Mouse (Mus musculus) stomach, embryonic 16.5 days (tissue): Measurements from ENCODE around the gene Dcaf11. TPM values are rescaled to one million over a fixed set of nuclear protein-coding genes. Genes with fewer than 3 reads are reported as not detected.

Experiments used
- ATAC-seq: fragments of 200-750 bp; cut with Nextera tagmentation; 2 replicates; pipeline ENCODE4 v1.8.0; 2017; ENCODE audit warnings: moderate number of reproducible peaks, moderate TSS enrichment; ENCODE audit not compliant: insufficient read depth, low FRiP score
- H3K27ac ChIP-seq: fragments of 300-500 bp; sonication (generic); 2 replicates; pipeline ENCODE4 v1.5.1; 2014; ENCODE audit warnings: low read length
- H3K27me3 ChIP-seq: fragments of 300-500 bp; sonication (generic); 2 replicates; pipeline ENCODE4 v1.6.1; 2014; ENCODE audit warnings: low read length, control low read depth, mixed read lengths; ENCODE audit not compliant: control insufficient read depth, insufficient read depth
- H3K36me3 ChIP-seq: fragments of 300-500 bp; sonication (generic); 2 replicates; pipeline ENCODE4 v1.6.1; 2014; ENCODE audit warnings: low read length; ENCODE audit not compliant: control insufficient read depth, insufficient read depth
- H3K4me1 ChIP-seq: fragments of 300-500 bp; sonication (generic); 2 replicates; pipeline ENCODE4 v1.6.1; 2014; ENCODE audit warnings: low read length, control low read depth, mixed read lengths; ENCODE audit not compliant: control insufficient read depth, insufficient read depth
- H3K4me2 ChIP-seq: fragments of 300-500 bp; sonication (generic); 2 replicates; pipeline ENCODE4 v1.6.1; 2014; ENCODE audit warnings: low read depth, low read length, mixed read lengths
- H3K4me3 ChIP-seq: fragments of 300-500 bp; sonication (generic); replicated peaks from 2 replicates; pipeline ENCODE4 v1.5.1; 2014; ENCODE audit warnings: mild to moderate bottlenecking, low read length
- H3K9ac ChIP-seq: fragments of 300-500 bp; sonication (generic); 2 replicates; pipeline ENCODE4 v1.6.1; 2014; ENCODE audit warnings: low read length
- H3K9me3 ChIP-seq: fragments of 300-500 bp; sonication (generic); replicated peaks from 2 replicates; pipeline ENCODE4 v1.6.1; 2016; ENCODE audit warnings: low read length, control low read depth; ENCODE audit not compliant: control insufficient read depth
- WGBS: fragments of 180-500 bp; shearing (Covaris S2); extraction: QIAGEN DNeasy Blood & Tissue Kit; methylation state at CpG from one replicate; pipeline ENCODE4 v1.1.7; 2014; 5-methylcytosine and 5-hydroxymethylcytosine counted together
- polyA plus RNA-seq: library from polyadenylated mRNA; unstranded; fragments of >200 nt; fragmentation: Nextera tagmentation; extraction: Ambion mirVana; gene quantifications from 2 replicates; pipeline ENCODE4 v1.2.1, GENCODE M21; 2015

Gene Dcaf11
- 76.7 and 77.6 TPM in 2 replicates for polyA plus RNA-seq

DNA sequence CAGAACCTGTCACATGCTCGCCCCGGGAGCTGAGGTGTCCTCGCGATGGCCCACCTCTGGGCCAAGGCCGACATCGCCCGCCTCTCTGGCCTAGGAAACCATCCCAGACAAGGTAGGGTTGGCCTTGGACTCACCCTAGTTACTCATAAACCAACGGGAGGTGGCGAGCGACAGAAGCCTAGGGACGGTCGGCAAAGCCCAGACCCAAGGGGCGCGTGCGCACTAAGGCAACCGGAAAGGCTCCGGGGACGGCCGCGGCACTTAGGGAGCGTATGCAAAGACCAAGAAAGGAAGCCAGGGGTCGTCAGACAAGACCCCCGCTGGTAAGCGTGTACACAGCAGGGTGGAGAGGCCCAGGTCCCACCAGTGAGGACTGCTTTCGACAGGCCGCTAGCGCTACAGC is at the start of gene Dcaf11:
Dcaf11 (plus strand) TSS at position 208 of the 403 bp plus-strand sequence.
- no peaks in the 10 kb centered on the region for H3K36me3 ChIP-seq
- no peaks in the 10 kb centered on the region for H3K9me3 ChIP-seq
- H3K4me2 ChIP-seq, result peak within 1 kb of the TSS; percentile 86
- under 1% methylated on average over 27 of the region's 27 CpGs for WGBS
- ATAC-seq, result peak; percentile 82
- no peaks in the 10 kb centered on the region for H3K27me3 ChIP-seq
- H3K9ac ChIP-seq, result peak within 1 kb of the TSS; percentile 80
- peak within 1 kb of the TSS; percentile 64 for H3K4me3 ChIP-seq
- peak within 1 kb of the TSS; percentile 97 for H3K27ac ChIP-seq
- H3K4me1 ChIP-seq, result peaks cover 19% of the 10 kb centered on the region

DNA sequence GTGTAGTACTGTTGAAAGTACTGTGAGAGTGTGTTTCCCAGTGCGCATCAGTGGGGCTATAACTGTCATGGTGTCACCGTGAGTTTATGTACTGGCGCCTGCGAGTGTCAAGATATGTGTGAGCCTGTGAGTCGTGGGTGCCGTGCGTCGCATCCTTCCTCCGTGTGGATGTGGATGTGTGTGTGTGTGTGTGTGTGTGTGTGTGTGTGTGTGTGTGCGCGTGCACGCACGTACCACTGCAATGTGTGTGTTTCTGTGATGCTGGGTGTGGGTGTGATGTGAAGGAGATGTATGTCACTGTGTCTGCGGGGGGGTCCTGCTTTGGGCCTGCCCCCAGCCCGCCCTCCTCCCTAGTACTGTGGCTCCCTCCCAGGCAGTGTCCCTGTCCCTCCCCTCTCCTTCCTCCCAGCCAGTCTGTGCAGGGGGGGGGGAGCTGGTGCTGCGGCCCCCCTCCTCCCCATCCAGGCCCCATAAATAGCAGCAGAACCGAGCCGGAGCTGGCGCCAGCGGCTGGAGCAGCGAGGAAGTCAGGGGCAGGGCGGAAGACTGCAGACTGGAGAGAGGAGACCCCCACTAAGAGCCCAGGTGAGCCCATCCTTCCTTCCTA is 49.6 kb upstream of the Dcaf11 start, which contains the start of gene Cpne6:
Cpne6 (plus strand) TSS at position 321 of the 607 bp plus-strand sequence.
- ATAC-seq, result no peak
- Histone ChIP-seq H3K9ac (no peak within 1 kb of the TSS), H3K4me3 (no peak within 1 kb of the TSS), H3K4me1 (peaks cover 5% of the 10 kb centered on the region; the same call in 1 of the 2 replicates), H3K27ac (no peak within 1 kb of the TSS), H3K4me2 (no peak within 1 kb of the TSS), H3K9me3 (no peaks in the 10 kb centered on the region), H3K27me3 (peaks cover 10% of the 10 kb centered on the region), H3K36me3 (no peaks in the 10 kb centered on the region)
- 62% methylated on average over 22 of the region's 22 CpGs for WGBS

DNA sequence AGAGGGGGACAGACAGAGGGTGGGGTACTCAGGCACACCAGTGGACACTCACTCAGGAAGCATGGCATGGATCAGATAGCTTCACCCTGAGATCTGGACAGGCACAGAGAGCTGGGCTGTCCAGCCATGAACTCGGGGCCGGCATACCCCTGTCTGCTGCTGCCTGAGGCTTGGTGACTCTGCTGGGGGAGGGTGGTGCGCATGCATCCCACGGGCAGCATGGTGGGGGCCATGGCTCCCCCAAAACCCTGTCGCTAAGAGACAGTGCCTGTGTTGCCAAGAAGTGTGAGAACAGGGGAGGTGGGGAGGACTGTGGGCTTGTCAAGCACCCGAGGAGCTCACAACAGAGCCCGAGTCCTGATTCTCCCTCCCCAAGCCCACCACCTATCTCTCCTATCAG is 48.8 kb upstream of the Dcaf11 start:
- Histone ChIP-seq H3K9me3 (no peaks in the 10 kb centered on the region), H3K9ac (no peak overlapping the region), H3K27me3 (peaks cover 10% of the 10 kb centered on the region), H3K4me1 (peaks cover 5% of the 10 kb centered on the region; the same call in 1 of the 2 replicates), H3K4me2 (no peak overlapping the region), H3K27ac (no peak overlapping the region), H3K4me3 (no peak overlapping the region), H3K36me3 (no peaks in the 10 kb centered on the region)
- no peak for ATAC-seq
- WGBS, result 52% methylated on average over 7 of the region's 7 CpGs

DNA sequence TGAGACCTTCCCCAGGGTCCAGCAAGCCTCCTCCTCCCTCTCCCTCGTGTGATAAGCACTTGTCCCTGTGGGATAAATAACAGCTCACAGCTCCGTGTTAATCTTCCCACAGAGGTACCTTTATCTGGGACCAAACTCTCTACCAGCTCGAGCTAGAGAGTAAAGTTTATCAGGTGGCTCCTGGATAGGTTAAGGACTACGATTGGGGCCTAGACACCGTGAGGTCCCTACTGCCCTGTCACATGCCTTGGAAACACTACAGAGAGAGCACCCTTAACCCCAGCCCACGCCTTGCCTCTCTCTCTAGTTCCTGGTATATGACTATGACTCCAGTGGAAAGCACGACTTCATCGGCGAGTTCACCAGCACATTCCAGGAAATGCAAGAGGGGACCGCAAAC is 45.9 kb upstream of the Dcaf11 start:
- Histone ChIP-seq H3K36me3 (no peaks in the 10 kb centered on the region), H3K4me3 (no peak overlapping the region), H3K4me1 (peaks cover 5% of the 10 kb centered on the region; the same call in 1 of the 2 replicates), H3K4me2 (no peak overlapping the region), H3K9ac (no peak overlapping the region), H3K9me3 (no peaks in the 10 kb centered on the region), H3K27me3 (peaks cover 10% of the 10 kb centered on the region), H3K27ac (no peak overlapping the region)
- ATAC-seq, result no peak
- 61% methylated on average over 10 of the region's 10 CpGs for whole genome bisulfite sequencing

DNA sequence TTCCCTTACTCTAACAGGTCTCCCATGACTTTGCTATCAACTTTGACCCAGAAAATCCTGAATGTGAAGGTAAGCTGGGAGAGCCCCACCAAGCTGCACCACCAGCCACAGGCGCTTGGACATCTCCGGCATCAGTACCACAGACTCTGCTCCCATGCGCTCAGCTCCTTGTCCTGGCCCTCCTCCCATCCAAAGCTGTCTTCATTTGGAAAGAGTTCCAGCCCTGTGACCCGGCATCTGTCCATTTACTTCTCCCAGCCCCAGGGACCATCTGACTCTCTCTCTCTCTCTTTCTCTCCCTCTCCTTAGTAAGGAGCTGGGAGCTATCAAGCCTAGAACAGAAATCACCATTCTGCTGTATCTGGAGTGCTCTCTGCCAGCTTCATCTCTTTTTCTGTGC is 44.0 kb upstream of the Dcaf11 start:
- Histone ChIP-seq H3K9me3 (no peaks in the 10 kb centered on the region), H3K4me2 (no peak overlapping the region), H3K36me3 (no peaks in the 10 kb centered on the region), H3K4me1 (0 out of 2 replicates have a peak, but pooled peaks cover 2% of the 10 kb centered on the region), H3K4me3 (no peak overlapping the region), H3K9ac (no peak overlapping the region), H3K27me3 (peaks cover 14% of the 10 kb centered on the region), H3K27ac (no peak overlapping the region)
- no peak for ATAC-seq
- WGBS, result 84% methylated on average over 4 of the region's 4 CpGs

DNA sequence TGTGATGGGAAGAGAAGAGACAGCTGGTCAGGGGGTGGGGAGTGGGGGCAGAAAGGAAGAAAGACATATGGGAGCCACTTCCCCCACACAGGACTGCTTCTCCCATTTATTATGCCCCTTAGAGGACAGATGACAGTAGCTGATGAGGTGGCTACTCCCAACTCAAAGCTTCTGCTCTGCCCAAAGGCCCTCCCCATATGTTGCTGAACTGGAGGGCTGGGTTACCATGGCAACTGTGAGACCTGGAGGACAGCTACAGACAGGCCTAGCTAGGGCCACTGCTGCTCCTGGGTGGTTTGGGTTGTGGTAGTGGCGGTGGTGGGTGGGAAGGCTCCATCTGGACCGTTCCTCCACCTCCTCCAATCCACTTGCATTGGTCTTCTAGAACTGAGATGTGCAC is 40.9 kb upstream of the Dcaf11 start:
- Histone ChIP-seq H3K9me3 (no peaks in the 10 kb centered on the region), H3K27ac (no peak overlapping the region), H3K4me3 (no peak overlapping the region), H3K36me3 (no peaks in the 10 kb centered on the region), H3K4me2 (no peak overlapping the region), H3K27me3 (peaks cover 19% of the 10 kb centered on the region), H3K9ac (no peak overlapping the region), H3K4me1 (no peaks in the 10 kb centered on the region)
- ATAC-seq, result no peak
- 80% methylated on average over 2 of the region's 2 CpGs for WGBS

DNA sequence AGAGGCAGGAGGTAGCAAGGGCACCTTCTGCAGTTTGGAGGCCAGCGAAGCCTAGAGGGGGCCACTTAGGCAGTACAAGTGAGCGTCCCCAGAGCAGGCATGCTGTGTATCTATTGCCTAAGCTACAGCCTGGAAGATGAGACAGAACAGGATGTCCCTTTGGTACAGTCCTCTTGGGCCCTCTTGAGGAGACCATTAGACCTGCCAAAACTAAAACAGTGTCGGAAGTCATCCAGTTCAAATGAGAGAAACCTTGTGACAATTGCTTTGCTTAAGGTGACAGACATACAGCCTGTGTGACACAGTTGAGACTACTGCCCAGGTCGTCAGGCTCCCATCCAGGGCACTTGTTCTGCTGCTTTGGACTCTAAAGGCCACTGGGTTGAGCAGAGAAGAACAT is 40.2 kb upstream of the Dcaf11 start:
- no peaks in the 10 kb centered on the region for H3K36me3 ChIP-seq
- H3K9ac ChIP-seq, result no peak overlapping the region
- WGBS, result 74% methylated on average over 4 of the region's 4 CpGs
- H3K27ac ChIP-seq, result no peak overlapping the region
- H3K9me3 ChIP-seq, result no peaks in the 10 kb centered on the region
- H3K4me1 ChIP-seq, result no peaks in the 10 kb centered on the region
- H3K27me3 ChIP-seq, result peaks cover 19% of the 10 kb centered on the region
- no peak overlapping the region for H3K4me3 ChIP-seq
- H3K4me2 ChIP-seq, result no peak overlapping the region
- no peak for ATAC-seq

DNA sequence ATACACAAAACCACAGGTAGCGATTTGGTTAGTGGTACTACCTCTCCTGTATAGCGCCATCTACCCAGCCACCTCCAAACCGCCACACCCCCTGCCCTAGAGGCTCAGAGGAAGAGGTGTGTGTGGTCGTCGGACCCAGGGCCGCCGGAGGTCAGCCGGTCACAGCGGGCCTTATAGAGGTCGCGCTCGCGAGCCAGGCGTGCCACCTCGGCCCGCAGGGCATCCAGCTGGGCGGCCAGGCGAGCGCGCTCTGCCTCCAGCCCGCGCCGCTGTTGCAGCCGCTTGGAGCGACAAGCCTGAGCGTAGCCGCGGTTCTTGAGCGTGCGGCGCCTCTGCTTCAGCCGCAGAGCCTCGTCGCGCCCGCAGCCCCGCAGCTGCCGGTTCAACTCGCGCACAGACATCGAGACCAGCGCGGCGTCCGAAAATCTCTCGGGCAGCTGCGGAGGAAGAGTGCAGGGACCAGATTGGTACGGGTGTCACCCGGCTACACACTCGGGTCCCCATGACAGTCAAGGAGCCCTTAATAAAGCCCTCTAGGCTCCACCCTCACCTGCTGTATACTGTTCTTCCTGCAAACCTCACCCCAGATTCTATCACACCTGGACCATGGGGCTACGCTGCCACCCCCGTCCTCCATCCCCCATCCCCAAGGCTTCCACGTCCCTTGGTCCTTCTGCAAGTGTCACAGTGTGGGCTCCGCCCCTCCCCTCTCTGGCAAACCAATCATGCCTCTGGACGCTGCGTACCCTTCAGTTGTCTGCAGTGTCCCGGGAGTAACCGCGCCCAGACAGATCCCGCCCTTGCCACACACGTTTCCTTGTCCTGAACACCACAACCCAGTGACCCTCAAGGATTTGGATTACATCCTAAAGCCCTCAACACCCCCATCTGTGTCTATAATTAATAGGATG is 39.1 kb upstream of the Dcaf11 start:
- Histone ChIP-seq H3K36me3 (no peaks in the 10 kb centered on the region), H3K9me3 (no peaks in the 10 kb centered on the region), H3K4me1 (no peaks in the 10 kb centered on the region), H3K27me3 (peaks cover 19% of the 10 kb centered on the region), H3K9ac (peak overlapping the region; percentile 65), H3K27ac (no peak overlapping the region), H3K4me3 (peak overlapping the region; percentile 52), H3K4me2 (peak overlapping the region; percentile 89)
- WGBS, result under 1% methylated on average over 61 of the region's 61 CpGs
- ATAC-seq, result peak; percentile 44

DNA sequence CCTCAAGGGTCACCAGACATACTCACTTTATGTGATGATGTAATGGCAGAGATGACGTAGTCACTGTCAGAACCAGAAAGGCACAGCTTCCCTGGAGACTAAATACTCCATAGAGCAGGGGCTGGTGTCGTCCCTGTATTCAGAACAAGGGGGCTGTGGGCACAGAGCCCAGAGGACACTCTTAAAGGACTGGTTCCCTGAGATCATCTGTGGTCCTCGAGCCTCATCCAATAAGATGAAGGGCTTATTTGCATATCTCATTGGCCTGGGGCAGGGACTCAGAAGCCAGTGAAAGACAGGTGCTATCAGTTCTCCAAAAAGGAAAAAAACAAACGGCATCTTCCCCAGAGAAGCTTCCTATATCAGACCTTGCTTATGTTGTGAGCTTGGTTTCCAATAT is 35.7 kb upstream of the Dcaf11 start:
- Histone ChIP-seq H3K4me2 (no peak overlapping the region), H3K4me1 (no peaks in the 10 kb centered on the region), H3K4me3 (no peak overlapping the region), H3K9ac (no peak overlapping the region), H3K27ac (no peak overlapping the region), H3K9me3 (no peaks in the 10 kb centered on the region), H3K27me3 (peaks cover 19% of the 10 kb centered on the region), H3K36me3 (no peaks in the 10 kb centered on the region)
- no peak for ATAC-seq
- WGBS, result 47% methylated on average over 4 of the region's 4 CpGs
